Mouse (Mus musculus): ENCODE data around the gene Ctbp2. TPM values are rescaled to one million over a fixed set of nuclear protein-coding genes. Genes with fewer than 3 reads are reported as not detected.

The Ctbp2 gene
- total RNA-seq, 1 experiment, result 241 TPM

GRCm38 (mm10) chr7:133116542-133116941 lies 7.6 kb downstream of the Ctbp2 start:
- TF ChIP-seq CHD2 (IDR thresholded peaks at IDR 0.05; ENCODE audit: low read depth, low read length) (no peak), ZNF384 (IDR thresholded peaks at IDR 0.05; ENCODE audit: low read depth, low read length) (no peak), MAFK (IDR thresholded peaks at IDR 0.05; ENCODE audit: insufficient read depth, low read depth, low read length) (no peak), HCFC1 (IDR thresholded peaks at IDR 0.05; ENCODE audit: borderline replicate concordance, insufficient read depth, low read length) (no peak), ZC3H11A (IDR thresholded peaks at IDR 0.05; ENCODE audit: borderline replicate concordance, low read depth, low read length) (no peak)
- Histone ChIP-seq H3K9ac (ENCODE audit: insufficient read depth, low read depth, low read length, poor library complexity, severe bottlenecking) (peak overlapping the region; percentile 77; the same call in 1 of the 2 replicates), H3K9me3 (ENCODE audit: control insufficient read depth, insufficient read depth, low read depth, low read length) (no peaks in the 10 kb centered on the region), H3K27ac (ENCODE audit: insufficient read depth, low read depth, low read length, poor library complexity, severe bottlenecking) (peak overlapping the region; percentile 99; the same call in 1 of the 2 replicates), H3K4me1 (ENCODE audit: control insufficient read depth in 2 of 2, insufficient read depth in 2 of 2, low read length in 2 of 2, poor library complexity in 1 of 2) (peaks cover 12 to 24% of the 10 kb centered on the region in 2 experiments), H3K4me3 (ENCODE audit: insufficient read depth in 1 of 2, low read depth in 1 of 2, low read length in 2 of 2, poor library complexity in 1 of 2, severe bottlenecking in 1 of 2) (peak overlapping the region; percentile 54 to 64), H3K36me3 (ENCODE audit: control insufficient read depth, insufficient read depth, low read length, poor library complexity, severe bottlenecking) (peaks cover 13% of the 10 kb centered on the region; the same call in 1 of the 2 replicates)
- in situ Hi-C loops (cut with MboI; ENCODE audit: low sequenced_read_pairs in 2 of 2, unreplicated experiment in 2 of 2), result no loop called here
- DNase-seq (ENCODE audit: low read depth, low spot score), result no peak

DNA sequence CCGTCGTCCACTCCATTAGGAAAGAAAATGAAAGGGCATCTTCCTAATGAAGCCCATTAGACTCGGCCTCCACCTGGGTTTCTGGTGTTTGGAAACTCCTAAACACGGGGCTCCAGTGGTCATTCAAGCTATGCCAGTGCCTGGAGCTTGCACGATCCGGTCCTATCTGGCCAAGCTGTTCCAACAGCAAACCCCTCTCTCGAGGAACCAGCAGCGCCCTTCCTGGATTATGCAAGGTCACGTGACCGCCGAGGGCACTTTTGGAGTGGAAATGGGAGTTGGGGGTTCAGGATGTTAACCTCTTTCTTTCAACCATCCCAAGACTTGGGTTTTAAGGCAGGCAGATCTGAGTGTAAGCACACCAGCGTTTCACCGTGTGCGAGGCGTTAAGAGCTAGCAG lies 8.3 kb downstream of the Ctbp2 start:
- peaks cover 14 to 27% of the 10 kb centered on the region in 2 experiments for H3K4me1 ChIP-seq (ENCODE audit: control insufficient read depth in 2 of 2, insufficient read depth in 2 of 2, low read length in 2 of 2, poor library complexity in 1 of 2)
- H3K4me3 ChIP-seq (ENCODE audit: insufficient read depth in 1 of 2, low read depth in 1 of 2, low read length in 2 of 2, poor library complexity in 1 of 2, severe bottlenecking in 1 of 2), result peak overlapping the region; percentile 54 to 64
- H3K9me3 ChIP-seq (ENCODE audit: control insufficient read depth, insufficient read depth, low read depth, low read length), result no peaks in the 10 kb centered on the region
- no peak for DNase-seq (ENCODE audit: low read depth, low spot score)
- in situ Hi-C loops (cut with MboI; ENCODE audit: low sequenced_read_pairs in 2 of 2, unreplicated experiment in 2 of 2), result no loop called here
- peak overlapping the region; percentile 99 for H3K27ac ChIP-seq (ENCODE audit: insufficient read depth, low read depth, low read length, poor library complexity, severe bottlenecking)
- peaks cover 15% of the 10 kb centered on the region; the same call in 1 of the 2 replicates for H3K36me3 ChIP-seq (ENCODE audit: control insufficient read depth, insufficient read depth, low read length, poor library complexity, severe bottlenecking)
- peak overlapping the region; percentile 77 for H3K9ac ChIP-seq (ENCODE audit: insufficient read depth, low read depth, low read length, poor library complexity, severe bottlenecking)
- TF ChIP-seq ZNF384 (IDR thresholded peaks at IDR 0.05; ENCODE audit: low read depth, low read length) (no peak), ZC3H11A (IDR thresholded peaks at IDR 0.05; ENCODE audit: borderline replicate concordance, low read depth, low read length) (no peak), MAFK (IDR thresholded peaks at IDR 0.05; ENCODE audit: insufficient read depth, low read depth, low read length) (no peak), HCFC1 (IDR thresholded peaks at IDR 0.05; ENCODE audit: borderline replicate concordance, insufficient read depth, low read length) (no peak), CHD2 (IDR thresholded peaks at IDR 0.05; ENCODE audit: low read depth, low read length) (no peak)

DNA sequence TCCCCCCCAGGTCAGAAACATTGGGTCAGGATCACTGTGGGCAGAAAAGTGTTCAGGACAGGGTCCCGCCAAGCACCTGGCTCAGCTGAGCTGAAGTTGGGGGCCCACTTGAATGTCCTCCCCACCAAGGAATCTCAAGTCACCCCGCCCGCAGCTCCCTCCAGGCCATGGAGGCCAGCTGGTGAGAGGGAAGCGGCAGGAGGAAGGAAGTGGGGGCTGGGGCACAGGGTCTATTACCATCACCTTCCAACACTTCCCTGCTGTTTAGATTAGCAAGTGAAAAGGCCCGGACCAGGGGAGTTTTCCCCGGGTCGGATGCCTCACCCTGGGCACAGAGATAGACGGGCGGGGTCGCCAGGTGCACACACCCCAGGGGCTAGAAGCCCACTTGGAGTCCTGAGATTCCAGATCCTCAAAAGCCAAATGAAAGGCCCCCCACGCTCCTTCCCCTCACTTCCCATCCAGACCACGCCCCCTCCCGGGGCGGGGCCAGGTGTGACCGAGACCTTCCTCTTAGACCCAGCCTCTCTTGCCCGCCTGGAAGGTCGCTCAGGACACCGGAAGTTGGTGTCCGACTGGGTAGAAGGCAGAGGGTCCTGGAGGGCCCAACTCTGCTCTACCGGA lies 9.2 kb downstream of the Ctbp2 start:
- peaks cover 18% of the 10 kb centered on the region; the same call in 1 of the 2 replicates for H3K36me3 ChIP-seq (ENCODE audit: control insufficient read depth, insufficient read depth, low read length, poor library complexity, severe bottlenecking)
- peaks cover 17 to 32% of the 10 kb centered on the region in 2 experiments for H3K4me1 ChIP-seq (ENCODE audit: control insufficient read depth in 2 of 2, insufficient read depth in 2 of 2, low read length in 2 of 2, poor library complexity in 1 of 2)
- no peak; the same call in 1 of the 2 replicates for TF ChIP-seq HCFC1 (IDR thresholded peaks at IDR 0.05; ENCODE audit: borderline replicate concordance, insufficient read depth, low read length)
- TF ChIP-seq CHD2 (IDR thresholded peaks at IDR 0.05; ENCODE audit: low read depth, low read length), result 0 out of 2 replicates have a peak, but pooled peaks have one; percentile 38
- no peaks in the 10 kb centered on the region for H3K9me3 ChIP-seq (ENCODE audit: control insufficient read depth, insufficient read depth, low read depth, low read length)
- H3K4me3 ChIP-seq (ENCODE audit: insufficient read depth in 1 of 2, low read depth in 1 of 2, low read length in 2 of 2, poor library complexity in 1 of 2, severe bottlenecking in 1 of 2), result peak overlapping the region; percentile 54 to 64
- H3K27ac ChIP-seq (ENCODE audit: insufficient read depth, low read depth, low read length, poor library complexity, severe bottlenecking), result peak overlapping the region; percentile 99
- H3K9ac ChIP-seq (ENCODE audit: insufficient read depth, low read depth, low read length, poor library complexity, severe bottlenecking), result peak overlapping the region; percentile 70
- peak; percentile 100 for DNase-seq (ENCODE audit: low read depth, low spot score)
- in situ Hi-C loops (cut with MboI; ENCODE audit: low sequenced_read_pairs in 2 of 2, unreplicated experiment in 2 of 2), result no loop called here

GRCm38 (mm10) chr7:133113185-133113895 lies 10.8 kb downstream of the Ctbp2 start:
- DNase-seq (ENCODE audit: low read depth, low spot score), result no peak
- peaks cover 25% of the 10 kb centered on the region; the same call in 1 of the 2 replicates for H3K36me3 ChIP-seq (ENCODE audit: control insufficient read depth, insufficient read depth, low read length, poor library complexity, severe bottlenecking)
- H3K4me3 ChIP-seq (ENCODE audit: insufficient read depth in 1 of 2, low read depth in 1 of 2, low read length in 2 of 2, poor library complexity in 1 of 2, severe bottlenecking in 1 of 2), result peak overlapping the region; percentile 46 to 64
- H3K9ac ChIP-seq (ENCODE audit: insufficient read depth, low read depth, low read length, poor library complexity, severe bottlenecking), result peak overlapping the region; percentile 77
- TF ChIP-seq CHD2 (IDR thresholded peaks at IDR 0.05; ENCODE audit: low read depth, low read length) (no peak), ZNF384 (IDR thresholded peaks at IDR 0.05; ENCODE audit: low read depth, low read length) (no peak), MAFK (IDR thresholded peaks at IDR 0.05; ENCODE audit: insufficient read depth, low read depth, low read length) (no peak), HCFC1 (IDR thresholded peaks at IDR 0.05; ENCODE audit: borderline replicate concordance, insufficient read depth, low read length) (no peak), ZC3H11A (IDR thresholded peaks at IDR 0.05; ENCODE audit: borderline replicate concordance, low read depth, low read length) (no peak)
- H3K27ac ChIP-seq (ENCODE audit: insufficient read depth, low read depth, low read length, poor library complexity, severe bottlenecking), result peak overlapping the region; percentile 99
- peaks cover 23 to 27% of the 10 kb centered on the region in 2 experiments for H3K4me1 ChIP-seq (ENCODE audit: control insufficient read depth in 2 of 2, insufficient read depth in 2 of 2, low read length in 2 of 2, poor library complexity in 1 of 2)
- in situ Hi-C loops (cut with MboI; ENCODE audit: low sequenced_read_pairs in 2 of 2, unreplicated experiment in 2 of 2), result no loop called here
- H3K9me3 ChIP-seq (ENCODE audit: control insufficient read depth, insufficient read depth, low read depth, low read length), result no peaks in the 10 kb centered on the region
